Mouse (Mus musculus) embryonic fibroblast, embryonic 13.5 days (primary cell): ENCODE measurements around the gene Gpr183. TPM values are rescaled to one million over a fixed set of nuclear protein-coding genes. Genes with fewer than 3 reads are reported as not detected.

Source experiments
- H3K27ac ChIP-seq: 2 replicates; pipeline ENCODE4 v1.5.1; 2012; ENCODE audit warnings: low read length, control low read depth, inconsistent platforms; ENCODE audit not compliant: insufficient read depth
- H3K4me1 ChIP-seq: 2 replicates; pipeline ENCODE4 v1.6.1; 2011; ENCODE audit warnings: low read length; ENCODE audit not compliant: control insufficient read depth, insufficient read depth
- H3K4me3 ChIP-seq: 2 replicates; pipeline ENCODE4 v1.5.1; 2011; ENCODE audit warnings: mild to moderate bottlenecking, control low read depth, low read length; ENCODE audit not compliant: insufficient read depth
- CTCF ChIP-seq: IDR thresholded peaks from 2 replicates; pipeline ENCODE4 v1.5.1; 2011; ENCODE audit warnings: mild to moderate bottlenecking, control low read depth, low read length, moderate library complexity, borderline replicate concordance; ENCODE audit not compliant: insufficient read depth
- POLR2A ChIP-seq: IDR thresholded peaks from 2 replicates; pipeline ENCODE4 v1.6.1; 2011; ENCODE audit warnings: low read depth, mild to moderate bottlenecking, control low read depth, low read length, moderate library complexity
- polyA plus RNA-seq: library from polyadenylated mRNA; stranded (reverse); fragments of >200 nt; gene quantifications from 2 replicates; pipeline ENCODE4 v1.2.4, GENCODE M21; 2011; ENCODE audit warnings: low read depth; ENCODE audit not compliant: missing spikeins, insufficient read length

Gpr183 gene
- polyA plus RNA-seq, 1 experiment, result 1.6 TPM

- Histone ChIP-seq H3K27ac (no peak overlapping the region), H3K4me3 (no peak overlapping the region), H3K4me1 (no peaks in the 10 kb centered on the region)
- TF ChIP-seq POLR2A (no peak), CTCF (no peak)
Measured at GRCm38 (mm10) chr14:121928375-121929137, 36.4 kb downstream of the Gpr183 start.

DNA sequence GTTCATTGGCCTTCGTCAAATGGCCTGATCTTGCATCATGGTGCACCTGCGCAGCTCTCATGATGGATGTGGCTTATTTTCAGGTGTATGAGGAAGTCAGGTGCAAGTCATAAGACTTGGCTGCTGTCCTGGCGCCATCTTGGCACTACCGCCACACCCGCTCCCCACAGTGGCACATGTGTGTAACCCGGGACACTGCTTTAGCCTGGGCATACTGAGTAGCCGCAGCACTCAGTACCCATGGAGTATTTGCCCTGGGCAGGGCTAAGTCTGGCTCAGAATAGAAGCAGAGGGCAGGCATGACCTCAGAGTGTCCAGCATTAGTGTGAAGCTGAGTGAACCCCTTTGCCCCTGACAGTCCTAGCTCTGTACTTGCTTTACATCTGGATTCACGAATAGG lies 37.5 kb downstream of the Gpr183 start:
- TF ChIP-seq POLR2A (no peak), CTCF (no peak)
- Histone ChIP-seq H3K27ac (no peak overlapping the region), H3K4me1 (no peaks in the 10 kb centered on the region), H3K4me3 (no peak overlapping the region)

GRCm38 (mm10) chr14:121926901-121927300 lies 38.1 kb downstream of the Gpr183 start:
- TF ChIP-seq POLR2A (no peak), CTCF (no peak)
- H3K4me1 ChIP-seq, result no peaks in the 10 kb centered on the region
- no peak overlapping the region for H3K4me3 ChIP-seq
- H3K27ac ChIP-seq, result no peak overlapping the region

DNA sequence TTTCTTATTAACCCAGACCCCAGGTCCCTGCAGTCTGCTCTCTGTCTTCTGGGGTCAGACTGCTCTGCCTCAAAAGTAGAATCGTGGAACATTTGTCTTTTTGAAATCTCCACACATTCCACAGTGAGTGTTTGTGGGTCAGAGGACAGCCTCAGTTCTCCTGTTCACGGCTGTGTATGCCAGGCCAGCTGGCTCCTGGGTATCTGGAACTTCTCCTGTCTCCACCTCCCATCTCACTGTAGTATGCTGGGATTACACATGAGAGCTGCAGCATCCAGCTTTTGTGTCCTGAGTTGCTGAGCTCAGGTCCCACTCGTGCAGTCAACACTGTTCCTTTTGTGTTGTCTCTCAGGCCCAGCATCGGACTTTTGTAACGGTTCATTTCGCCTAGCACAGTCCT lies 40.1 kb downstream of the Gpr183 start:
- H3K27ac ChIP-seq, result no peak overlapping the region
- TF ChIP-seq POLR2A (no peak), CTCF (no peak)
- H3K4me1 ChIP-seq, result 0 out of 2 replicates have a peak, but pooled peaks cover 8% of the 10 kb centered on the region
- no peak overlapping the region for H3K4me3 ChIP-seq

DNA sequence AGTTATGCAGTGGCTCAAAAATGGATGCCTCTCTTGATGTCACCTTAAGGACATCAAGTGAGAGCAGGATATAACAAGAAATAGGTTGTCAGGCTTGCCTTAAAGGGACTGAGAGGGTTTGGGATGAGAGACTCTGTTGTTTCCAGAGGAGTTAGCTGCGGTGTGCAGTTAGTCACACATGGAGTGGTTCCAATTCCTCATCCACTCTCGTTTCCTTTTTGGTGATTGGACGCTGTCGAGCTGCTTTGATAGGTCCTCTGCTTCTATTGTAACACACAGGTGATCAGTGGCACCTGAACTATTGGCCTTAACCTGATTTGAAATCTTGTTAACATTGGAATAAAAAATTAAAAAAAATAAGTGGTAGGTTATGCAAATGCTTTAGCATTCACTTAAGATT lies 42.3 kb downstream of the Gpr183 start:
- Histone ChIP-seq H3K27ac (no peak overlapping the region), H3K4me3 (no peak overlapping the region), H3K4me1 (0 out of 2 replicates have a peak, but pooled peaks cover 8% of the 10 kb centered on the region)
- TF ChIP-seq POLR2A (no peak), CTCF (no peak)

GRCm38 (mm10) chr14:121922016-121922415 lies 43.0 kb downstream of the Gpr183 start:
- Histone ChIP-seq H3K4me3 (no peak overlapping the region), H3K4me1 (0 out of 2 replicates have a peak, but pooled peaks cover 8% of the 10 kb centered on the region), H3K27ac (no peak overlapping the region)
- TF ChIP-seq CTCF (no peak), POLR2A (no peak)

GRCm38 (mm10) chr14:121920511-121921124 lies 44.4 kb downstream of the Gpr183 start:
- H3K4me3 ChIP-seq, result no peak overlapping the region
- H3K4me1 ChIP-seq, result 0 out of 2 replicates have a peak, but pooled peaks cover 8% of the 10 kb centered on the region
- TF ChIP-seq CTCF (peak; percentile 7; the same call in 1 of the 2 replicates), POLR2A (no peak)
- H3K27ac ChIP-seq, result no peak overlapping the region

DNA sequence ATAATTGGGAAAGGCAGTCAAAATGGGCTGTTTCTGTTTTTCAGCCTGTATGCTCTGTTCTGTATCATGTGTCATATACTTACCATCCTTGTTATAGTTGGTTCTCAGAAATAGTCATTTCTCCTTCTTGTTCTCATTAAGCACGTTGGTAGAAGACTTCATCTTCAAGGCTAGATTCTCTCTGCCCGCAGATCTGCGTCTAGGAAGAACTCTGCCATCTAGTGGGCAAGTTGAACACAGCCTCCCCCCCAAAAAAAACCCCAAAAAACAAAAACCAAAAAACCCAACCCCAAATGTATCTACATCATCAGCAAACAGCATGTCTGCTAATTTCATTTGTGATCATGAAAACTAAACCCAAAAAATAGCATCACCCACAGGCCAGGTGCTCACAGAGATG lies 45.2 kb downstream of the Gpr183 start:
- H3K27ac ChIP-seq, result no peak overlapping the region
- TF ChIP-seq CTCF (no peak), POLR2A (no peak)

GRCm38 (mm10) chr14:121918266-121918665 lies 46.7 kb downstream of the Gpr183 start:
- H3K4me3 ChIP-seq, result no peak overlapping the region
- H3K4me1 ChIP-seq, result 0 out of 2 replicates have a peak, but pooled peaks cover 8% of the 10 kb centered on the region

More for the DNA sequence above, 45.2 kb downstream of the Gpr183 start:
- 0 out of 2 replicates have a peak, but pooled peaks cover 8% of the 10 kb centered on the region for H3K4me1 ChIP-seq
- H3K4me3 ChIP-seq, result no peak overlapping the region

More at GRCm38 (mm10) chr14:121918266-121918665, 46.7 kb downstream of the Gpr183 start:
- no peak overlapping the region for H3K27ac ChIP-seq
- no peak for TF ChIP-seq CTCF
- no peak for TF ChIP-seq POLR2A
